Mouse (Mus musculus): ENCODE results near the gene Safb.

DNA sequence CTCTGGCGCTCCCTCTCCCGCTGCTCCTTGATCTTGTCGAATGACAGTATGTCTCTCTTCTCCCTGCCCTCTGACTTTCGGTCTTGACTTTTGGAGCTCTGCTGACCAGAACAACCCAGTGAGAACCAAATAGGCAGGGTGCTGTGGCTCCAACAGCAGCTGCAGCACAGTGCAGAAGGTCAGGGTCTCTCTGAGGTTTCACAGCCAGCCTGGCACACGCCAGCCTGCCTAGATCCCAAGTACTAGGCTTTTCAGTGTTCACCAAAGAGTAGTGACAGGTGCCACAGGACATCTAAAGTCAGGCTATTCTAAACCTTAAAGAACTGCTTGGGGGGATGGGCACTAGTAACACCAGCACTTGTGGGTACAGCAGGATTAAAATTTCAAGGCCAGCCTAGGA lies 17.7 kb upstream of the Safb start:
- TF ChIP-seq CTCF (IDR thresholded peaks at IDR 0.05; ENCODE audit: low read depth) (no peak), EP300 (IDR thresholded peaks at IDR 0.05; ENCODE audit: low read depth) (no peak)
